10 mouse cellular contexts compared by ENCODE assay signal in the genomic region with DNA sequence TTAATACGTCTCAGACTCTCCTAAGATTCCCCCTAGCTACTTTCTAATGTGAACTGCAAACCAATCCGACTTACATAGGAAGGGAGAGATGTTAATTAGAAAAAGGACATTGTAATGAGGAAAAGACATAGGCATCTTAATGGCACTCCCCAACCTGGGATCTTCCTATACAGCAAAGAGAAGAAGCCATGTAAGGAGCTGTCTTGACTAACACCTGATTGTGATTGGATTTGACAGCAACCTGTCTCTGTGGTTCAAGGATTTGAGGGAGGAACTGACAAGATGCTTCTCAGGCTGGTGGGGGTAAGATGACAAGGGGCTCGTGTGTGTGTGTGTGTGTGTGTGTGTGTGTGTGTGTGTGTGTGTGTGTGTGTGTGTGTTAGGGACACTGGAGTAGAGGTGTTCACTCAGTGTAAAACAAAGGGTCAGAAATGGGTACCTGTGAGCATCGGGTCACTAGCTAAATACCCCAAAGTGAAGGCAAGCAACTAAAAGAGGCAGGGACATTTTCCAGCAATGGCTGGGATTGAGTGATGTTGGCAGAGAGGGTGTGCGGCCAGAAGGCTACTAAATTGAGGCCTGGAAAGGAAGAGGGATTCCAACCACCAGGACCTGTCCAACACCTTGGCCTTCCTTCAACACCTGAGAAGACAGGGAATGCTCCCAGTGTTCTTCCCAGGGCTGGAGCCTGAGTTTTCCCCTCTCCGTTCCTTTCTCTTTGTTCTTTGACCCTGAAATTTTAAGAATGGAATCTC. TPM values are rescaled to one million over a fixed set of nuclear protein-coding genes. Genes with fewer than 3 reads are reported as not detected.
A peak's percentile ranks its signal among the peaks of the same experiment; 100 is the strongest.
DNase-seq lines count a peak whose midpoint lies in the region; ATAC-seq lines count a peak whose summit lies in the region.
"Had no signal": no experiment of that assay in that cellular context is flagged by ENCODE, and none has a peak within 500 bp of the region (broad histone marks: within the 10 kb centered on the region; RNA-seq: fewer than 3 reads in every experiment).

No protein-coding gene starts in this region.

- no peaks in the 10 kb centered on the region for H3K36me3 ChIP-seq in hindbrain, embryonic 10.5 days
- H3K36me3 ChIP-seq in hindbrain, embryonic 11.5 days (ENCODE audit: control insufficient read depth, insufficient read depth, low read length), result no peaks in the 10 kb centered on the region
- H3K36me3 ChIP-seq in hindbrain, embryonic 13.5 days, result no peaks in the 10 kb centered on the region
- H3K36me3 ChIP-seq in neural tube, embryonic 13.5 days, result no peaks in the 10 kb centered on the region

- peak overlapping the region; percentile 78 for H3K4me3 ChIP-seq in hindbrain, embryonic 10.5 days
- H3K4me3 ChIP-seq in hindbrain, embryonic 11.5 days (ENCODE audit: low read depth, low read length), result no peak overlapping the region
- peak overlapping the region; percentile 82 for H3K4me3 ChIP-seq in hindbrain, embryonic 13.5 days
- H3K4me3 ChIP-seq in neural tube, embryonic 13.5 days, result peak overlapping the region; percentile 77

- DNase-seq in hindbrain, embryonic 10.5 days (ENCODE audit: low spot score), result no peak
- no peak for DNase-seq in hindbrain, embryonic 11.5 days (ENCODE audit: low spot score)
- DNase-seq in cerebellum, adult 9-10 months, result peak; percentile 60
- no peak for DNase-seq in right cerebral cortex, adult 18-20 months
- no peak for DNase-seq in ovary, postnatal 10 days (ENCODE audit: low spot score)

- H3K9me3 ChIP-seq in hindbrain, embryonic 10.5 days, result no peaks in the 10 kb centered on the region
- no peaks in the 10 kb centered on the region for H3K9me3 ChIP-seq in hindbrain, embryonic 11.5 days (ENCODE audit: control insufficient read depth, low read length)
- no peaks in the 10 kb centered on the region for H3K9me3 ChIP-seq in hindbrain, embryonic 13.5 days
- H3K9me3 ChIP-seq in neural tube, embryonic 13.5 days, result no peaks in the 10 kb centered on the region

- ATAC-seq in hindbrain, embryonic 11.5 days (ENCODE audit: low FRiP score), result no peak; the same call in 1 of the 2 replicates
- no peak for ATAC-seq in hindbrain, embryonic 13.5 days (ENCODE audit: low FRiP score)
- ATAC-seq in neural tube, embryonic 13.5 days (ENCODE audit: low read depth), result no peak
- ATAC-seq in monocyte, adult 5-6 weeks (replicated peaks; ENCODE audit: insufficient number of reproducible peaks, low FRiP score, low TSS enrichment, poor library complexity, severe bottlenecking), result no peak

- no peak overlapping the region for H3K27ac ChIP-seq in hindbrain, embryonic 10.5 days
- no peak overlapping the region for H3K27ac ChIP-seq in hindbrain, embryonic 11.5 days (ENCODE audit: low read depth, low read length)
- H3K27ac ChIP-seq in hindbrain, embryonic 13.5 days, result no peak overlapping the region
- no peak overlapping the region for H3K27ac ChIP-seq in neural tube, embryonic 13.5 days (replicated peaks)
- H3K27ac ChIP-seq: liver, embryonic 14.5 days had no signal

- no peak overlapping the region; the same call in 1 of the 2 replicates for H3K4me2 ChIP-seq in hindbrain, embryonic 11.5 days (replicated peaks; ENCODE audit: low read depth, low read length)
- H3K4me2 ChIP-seq in hindbrain, embryonic 13.5 days, result peak overlapping the region; percentile 97
- peak overlapping the region; percentile 98 for H3K4me2 ChIP-seq in neural tube, embryonic 13.5 days

- peaks cover 17% of the 10 kb centered on the region for H3K4me1 ChIP-seq in hindbrain, embryonic 10.5 days (replicated peaks)
- no peaks in the 10 kb centered on the region for H3K4me1 ChIP-seq in hindbrain, embryonic 11.5 days (replicated peaks; ENCODE audit: control insufficient read depth, insufficient read depth, low read length)
- H3K4me1 ChIP-seq in hindbrain, embryonic 13.5 days (replicated peaks), result peaks cover 3% of the 10 kb centered on the region; the same call in 1 of the 2 replicates
- H3K4me1 ChIP-seq in neural tube, embryonic 13.5 days (replicated peaks), result peaks cover 5% of the 10 kb centered on the region; the same call in 1 of the 2 replicates

- no peak overlapping the region for H3K9ac ChIP-seq in hindbrain, embryonic 11.5 days (ENCODE audit: low read depth, low read length)
- H3K9ac ChIP-seq in hindbrain, embryonic 13.5 days, result peak overlapping the region; percentile 87
- no peak overlapping the region; the same call in 1 of the 2 replicates for H3K9ac ChIP-seq in neural tube, embryonic 13.5 days
- H3K9ac ChIP-seq: liver, embryonic 14.5 days had no signal

- 40% methylated on average over 6 of the region's 6 CpGs for WGBS in hindbrain, embryonic 10.5 days
- WGBS in hindbrain, embryonic 11.5 days, result 38% methylated on average over 6 of the region's 6 CpGs
- WGBS in hindbrain, embryonic 13.5 days, result 41% methylated on average over 6 of the region's 6 CpGs
- 46% methylated on average over 6 of the region's 6 CpGs for WGBS in neural tube, embryonic 13.5 days

- peaks cover 29% of the 10 kb centered on the region for H3K27me3 ChIP-seq in hindbrain, embryonic 10.5 days (ENCODE audit: insufficient read depth, poor library complexity, severe bottlenecking)
- no peaks in the 10 kb centered on the region for H3K27me3 ChIP-seq in hindbrain, embryonic 11.5 days (ENCODE audit: control insufficient read depth, insufficient read depth, low read length)
- H3K27me3 ChIP-seq in hindbrain, embryonic 13.5 days, result peaks cover 14% of the 10 kb centered on the region
- peaks cover 19% of the 10 kb centered on the region for H3K27me3 ChIP-seq in neural tube, embryonic 13.5 days
- H3K27me3 ChIP-seq: CH12.LX had no signal

RNA-seq across cellular contexts. Expression of gene Ntng1, which starts 0.7 kb away (rescaled TPM):
- 4.7 and 5.3 TPM in 2 replicates for polyA plus RNA-seq in hindbrain, embryonic 10.5 days (2016; fragmentation: Nextera tagmentation; extraction: Ambion mirVana)
- 3.8 and 7.1 TPM in 2 replicates for polyA plus RNA-seq in hindbrain, embryonic 11.5 days (2014; fragmentation: Nextera tagmentation; extraction: Ambion mirVana)
- polyA plus RNA-seq in hindbrain, embryonic 13.5 days (2015; fragmentation: Nextera tagmentation; extraction: Ambion mirVana), result 19.7 and 25.5 TPM in 2 replicates
- 13.7 and 15.6 TPM in 2 replicates for polyA plus RNA-seq in neural tube, embryonic 13.5 days (2015; fragmentation: Nextera tagmentation; extraction: Ambion mirVana)
- not detected in 3 replicates for total RNA-seq in monocyte, adult 5-6 weeks (2017)
- total RNA-seq: CH12.LX had no signal
